Mouse (Mus musculus) intestine, embryonic 16.5 days (tissue): Measurements from ENCODE around the gene Rnf149. TPM values are rescaled to one million over a fixed set of nuclear protein-coding genes. Genes with fewer than 3 reads are reported as not detected.

ENCODE experiments used
- ATAC-seq: fragments of 200-750 bp; cut with Nextera tagmentation; 2 replicates; pipeline ENCODE4 v1.8.0; 2017; ENCODE audit warnings: moderate TSS enrichment, moderate library complexity
- H3K27ac ChIP-seq: fragments of 300-500 bp; sonication (generic); 2 replicates; pipeline ENCODE4 v1.5.1; 2014; ENCODE audit warnings: mild to moderate bottlenecking, low read length
- H3K27me3 ChIP-seq: fragments of 300-500 bp; sonication (generic); replicated peaks from 2 replicates; pipeline ENCODE4 v1.6.1; 2014; ENCODE audit warnings: low read length, control low read depth, mixed read lengths; ENCODE audit not compliant: control insufficient read depth, insufficient read depth
- H3K36me3 ChIP-seq: fragments of 300-500 bp; sonication (generic); 2 replicates; pipeline ENCODE4 v1.6.1; 2014; ENCODE audit warnings: low read length, control low read depth; ENCODE audit not compliant: control insufficient read depth, insufficient read depth
- H3K4me1 ChIP-seq: fragments of 300-500 bp; sonication (generic); 2 replicates; pipeline ENCODE4 v1.6.1; 2014; ENCODE audit warnings: low read length, control low read depth, mixed read lengths; ENCODE audit not compliant: control insufficient read depth, insufficient read depth
- H3K4me2 ChIP-seq: fragments of 300-500 bp; sonication (generic); 2 replicates; pipeline ENCODE4 v1.6.1; 2014; ENCODE audit warnings: low read depth, low read length, control low read depth
- H3K4me3 ChIP-seq: fragments of 300-500 bp; sonication (generic); 2 replicates; pipeline ENCODE4 v1.5.1; 2014; ENCODE audit warnings: mild to moderate bottlenecking, low read length
- H3K9ac ChIP-seq: fragments of 300-500 bp; sonication (generic); 2 replicates; pipeline ENCODE4 v1.6.1; 2014; ENCODE audit warnings: low read depth, low read length
- H3K9me3 ChIP-seq: fragments of 300-500 bp; sonication (generic); 2 replicates; pipeline ENCODE4 v1.6.1; 2016; ENCODE audit warnings: low read length, control low read depth; ENCODE audit not compliant: control insufficient read depth
- WGBS: fragments of 180-500 bp; shearing (Covaris S2); extraction: QIAGEN DNeasy Blood & Tissue Kit; methylation state at CpG from one replicate; pipeline ENCODE4 v1.1.7; 2014; 5-methylcytosine and 5-hydroxymethylcytosine counted together
- polyA plus RNA-seq: library from polyadenylated mRNA; unstranded; fragments of >200 nt; fragmentation: Nextera tagmentation; extraction: Ambion mirVana; gene quantifications from 2 replicates; pipeline ENCODE4 v1.2.1, GENCODE M21; 2015

Rnf149 gene
- polyA plus RNA-seq, 1 experiment from 2014 or later = 13.5 TPM

DNA sequence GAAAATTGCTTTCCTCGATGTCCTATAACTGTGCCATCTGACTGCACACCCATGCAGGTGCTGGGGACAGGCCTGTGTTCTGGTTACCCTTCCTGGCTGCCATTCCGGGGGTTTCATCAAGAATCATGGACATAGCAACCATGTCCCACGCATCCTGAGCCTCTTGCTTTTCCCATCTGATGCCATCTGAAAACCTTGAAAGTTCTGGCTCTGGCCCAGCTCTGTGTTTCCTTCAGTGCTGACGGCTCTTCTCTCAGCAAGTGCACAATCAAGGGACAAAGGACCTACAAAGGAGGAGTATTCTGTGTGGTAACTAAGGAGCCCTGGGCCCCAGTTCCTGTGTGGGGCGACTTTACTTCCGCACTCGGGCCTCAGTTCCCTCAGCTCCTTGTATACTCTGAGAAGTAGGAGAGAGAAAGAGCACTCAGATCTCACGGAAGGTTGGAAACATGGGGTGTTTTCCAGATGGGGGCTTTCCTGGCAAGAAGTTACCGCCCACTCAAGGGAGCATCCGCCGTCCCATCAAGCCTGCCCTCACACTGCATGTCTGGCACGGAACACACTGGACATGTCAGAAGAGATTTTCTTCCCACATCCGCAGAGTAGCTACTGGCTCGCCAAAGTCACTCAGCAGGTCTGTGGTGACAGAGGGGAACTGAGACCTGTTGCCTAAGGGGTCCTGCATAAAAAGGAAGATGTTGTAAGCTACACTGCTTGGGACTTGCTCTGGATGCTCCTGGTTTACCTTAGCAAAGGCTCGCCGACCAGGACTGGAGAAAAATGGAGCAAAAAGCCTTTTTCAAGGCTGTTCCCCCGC, 74.2 kb downstream of the Rnf149 start:
- Histone ChIP-seq H3K27me3 (no peaks in the 10 kb centered on the region), H3K4me1 (no peaks in the 10 kb centered on the region), H3K4me2 (no peak overlapping the region), H3K9me3 (no peaks in the 10 kb centered on the region), H3K36me3 (no peaks in the 10 kb centered on the region), H3K4me3 (no peak overlapping the region), H3K27ac (no peak overlapping the region), H3K9ac (no peak overlapping the region)
- ATAC-seq = no peak
- 79% methylated on average over 17 of the region's 17 CpGs for WGBS

Other genes starting within 250 kb of the Rnf149 start
- gene Rpl31, start 209.6 kb downstream of the Rnf149 start, polyA plus RNA-seq = 426 and 432 TPM in 2 replicates
- gene Tbc1d8, start 98.7 kb downstream of the Rnf149 start, polyA plus RNA-seq = 7.3 and 7.4 TPM in 2 replicates
- gene Cnot11, start 42.4 kb downstream of the Rnf149 start, polyA plus RNA-seq = 12.9 and 13.9 TPM in 2 replicates
- 0.18 and 0.22 TPM in 2 replicates for gene Creg2, start 74.1 kb upstream of the Rnf149 start, polyA plus RNA-seq
- gene Rfx8, start 143.6 kb upstream of the Rnf149 start, polyA plus RNA-seq = 0.18 TPM in 1 of 2 replicates, not detected in the other
- gene Gm3646, start 227.9 kb upstream of the Rnf149 start, polyA plus RNA-seq = not detected in 2 replicates